ENCODE assay signal across 12 mouse cellular contexts in the genomic region with DNA sequence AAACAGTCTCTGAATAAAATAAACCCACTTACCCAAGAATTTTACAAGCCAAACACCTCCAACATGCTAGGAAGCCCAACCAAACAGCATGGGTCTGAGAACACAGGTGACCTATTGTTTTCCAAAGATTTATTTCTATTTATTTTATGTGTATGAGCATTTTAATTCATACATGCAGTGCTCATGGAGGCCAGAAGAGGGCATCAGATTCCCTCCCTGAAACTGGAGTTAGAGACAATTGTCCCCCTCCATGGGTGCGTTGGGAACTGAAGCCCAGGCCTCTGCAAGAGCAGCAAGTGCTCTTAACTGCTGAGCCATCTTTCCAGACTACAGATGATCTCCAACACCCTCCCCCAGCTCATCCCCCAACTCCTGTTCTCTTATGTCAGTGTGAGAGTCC. TPM values are rescaled to one million over a fixed set of nuclear protein-coding genes. Genes with fewer than 3 reads are reported as not detected.
DNase-seq lines count a peak whose midpoint lies in the region; ATAC-seq and TF ChIP-seq lines count a peak whose summit lies in the region.
"Had no signal": no experiment of that assay in that cellular context is flagged by ENCODE, and none has a peak within 500 bp of the region (broad histone marks: within the 10 kb centered on the region; RNA-seq: fewer than 3 reads in every experiment).

No protein-coding gene starts in this region.

- H3K4me2 ChIP-seq in lung, embryonic 14.5 days = no peak overlapping the region
- H3K4me2 ChIP-seq in intestine, embryonic 16.5 days (ENCODE audit: low read depth, low read length) = no peak overlapping the region
- H3K4me2 ChIP-seq: hindbrain, embryonic 14.5 days; neural tube, embryonic 12.5 days had no signal

- 83% methylated on average over 1 of the region's 1 CpGs for WGBS in heart, adult 2 months
- WGBS in lung, embryonic 14.5 days = 87% methylated on average over 1 of the region's 1 CpGs
- WGBS in intestine, embryonic 16.5 days = 91% methylated on average over 1 of the region's 1 CpGs

- no peaks in the 10 kb centered on the region for H3K79me2 ChIP-seq in heart, adult 2 months (replicated peaks; ENCODE audit: control insufficient read depth, insufficient read depth, low read length)

- no peak for TF ChIP-seq EP300 in heart, adult 2 months (IDR thresholded peaks at IDR 0.05; ENCODE audit: insufficient read depth, low read depth, low read length)

- no peak for TF ChIP-seq POLR2A in heart, adult 2 months (IDR thresholded peaks at IDR 0.05; ENCODE audit: insufficient read depth, low read depth, low read length)

- DNase-seq in heart, adult 2 months = no peak
- no peak for DNase-seq in heart, postnatal 14 days
- DNase-seq in lung, embryonic 14.5 days = no peak
- DNase-seq in lung, postnatal 10 days = no peak
- peak; percentile 22 to 29 for DNase-seq in thymus, postnatal 36 days
- DNase-seq in frontal cortex, postnatal 14 days (ENCODE audit: low spot score in 2 of 2) = no peak
- DNase-seq in adrenal gland, postnatal 4 days (ENCODE audit: low spot score in 2 of 2) = no peak
- DNase-seq: kidney, postnatal 25 days had no signal

- no peaks in the 10 kb centered on the region for H3K27me3 ChIP-seq in heart, adult 2 months (ENCODE audit: control insufficient read depth, insufficient read depth, low read length)
- H3K27me3 ChIP-seq in lung, embryonic 14.5 days (ENCODE audit: insufficient read depth, low read length) = no peaks in the 10 kb centered on the region
- H3K27me3 ChIP-seq in intestine, embryonic 16.5 days (replicated peaks; ENCODE audit: control insufficient read depth, insufficient read depth, low read length) = no peaks in the 10 kb centered on the region
- H3K27me3 ChIP-seq: neural tube, embryonic 12.5 days had no signal

- intact Hi-C loops in heart, adult 2 months (cut with DNase I) = loop anchor here (1.0 kb wide), 1 partner anchor 69 kb away; no protein-coding TSS in a partner anchor
- intact Hi-C loops in heart, postnatal 14 days (cut with DNase I) = loop anchor here (2.0 kb wide), 1 partner anchor 67 kb away; a partner anchor contains a TSS

- peaks cover 12% of the 10 kb centered on the region for H3K4me1 ChIP-seq in heart, adult 2 months (ENCODE audit: control insufficient read depth, insufficient read depth, low read length)
- H3K4me1 ChIP-seq in lung, embryonic 14.5 days (ENCODE audit: insufficient read depth) = peaks cover 16% of the 10 kb centered on the region; the same call in 1 of the 2 replicates
- H3K4me1 ChIP-seq in intestine, embryonic 16.5 days (ENCODE audit: control insufficient read depth, insufficient read depth, low read length) = peaks cover 6% of the 10 kb centered on the region
- H3K4me1 ChIP-seq: neural tube, embryonic 12.5 days had no signal

- H3K9ac ChIP-seq in heart, adult 2 months (ENCODE audit: low read depth, low read length) = no peak overlapping the region
- H3K9ac ChIP-seq in lung, embryonic 14.5 days = no peak overlapping the region
- H3K9ac ChIP-seq in intestine, embryonic 16.5 days (ENCODE audit: low read depth, low read length) = no peak overlapping the region
- H3K9ac ChIP-seq: hindbrain, embryonic 14.5 days; neural tube, embryonic 12.5 days had no signal

- ATAC-seq in lung, embryonic 14.5 days (ENCODE audit: insufficient read depth) = no peak
- no peak for ATAC-seq in intestine, embryonic 16.5 days

- TF ChIP-seq CTCF in heart, adult 2 months (IDR thresholded peaks at IDR 0.05) = peak; percentile 61
- TF ChIP-seq CTCF in lung, embryonic 14.5 days (IDR thresholded peaks at IDR 0.05; ENCODE audit: low read depth) = peak; percentile 39

- no peak overlapping the region for H3K4me3 ChIP-seq in heart, adult 2 months
- no peak overlapping the region for H3K4me3 ChIP-seq in lung, embryonic 14.5 days (ENCODE audit: low read depth, low read length)
- no peak overlapping the region for H3K4me3 ChIP-seq in intestine, embryonic 16.5 days (ENCODE audit: low read length)
- H3K4me3 ChIP-seq: megakaryocyte, embryonic 14.5 days; neural tube, embryonic 12.5 days had no signal

- H3K27ac ChIP-seq in heart, adult 2 months = no peak overlapping the region; the same call in 1 of the 2 replicates
- H3K27ac ChIP-seq in lung, embryonic 14.5 days (ENCODE audit: low read depth) = no peak overlapping the region
- H3K27ac ChIP-seq in intestine, embryonic 16.5 days (ENCODE audit: low read length) = peak overlapping the region; percentile 79; the same call in 1 of the 2 replicates
- H3K27ac ChIP-seq: hindbrain, embryonic 14.5 days; neural tube, embryonic 12.5 days had no signal

- H3K36me3 ChIP-seq in heart, adult 2 months (ENCODE audit: control insufficient read depth, insufficient read depth, low read length) = no peaks in the 10 kb centered on the region
- H3K36me3 ChIP-seq in lung, embryonic 14.5 days (ENCODE audit: insufficient read depth) = no peaks in the 10 kb centered on the region
- no peaks in the 10 kb centered on the region for H3K36me3 ChIP-seq in intestine, embryonic 16.5 days (ENCODE audit: control insufficient read depth, insufficient read depth, low read length)
- H3K36me3 ChIP-seq: neural tube, embryonic 12.5 days had no signal

- no peaks in the 10 kb centered on the region for H3K9me3 ChIP-seq in lung, embryonic 14.5 days (ENCODE audit: low read depth, low read length)
- no peaks in the 10 kb centered on the region for H3K9me3 ChIP-seq in intestine, embryonic 16.5 days (ENCODE audit: control insufficient read depth, low read length)
- H3K9me3 ChIP-seq: neural tube, embryonic 12.5 days had no signal

RNA-seq across cellular contexts. Expression of a gene that starts 57.9 kb away (rescaled TPM):
- 1 to 10 TPM; 3.0 to 5.7 TPM for total RNA-seq in heart, adult 2 months (2021)
- polyA plus RNA-seq in heart, adult 2 months (2012; rRNA removed) = 9.1 and 12.6 TPM in 2 replicates
- 1 to 10 TPM; 4.3 to 5.0 TPM for total RNA-seq in heart, postnatal 14 days (2021)
- polyA plus RNA-seq in lung, embryonic 14.5 days (2014; fragmentation: Nextera tagmentation; extraction: Ambion mirVana) = 3.7 and 3.8 TPM in 2 replicates
- polyA plus RNA-seq in intestine, embryonic 16.5 days (2015; fragmentation: Nextera tagmentation; extraction: Ambion mirVana) = 6.4 and 6.6 TPM in 2 replicates
- 1 to 10 TPM; 6.5 to 8.3 TPM for total RNA-seq in adrenal gland, postnatal 4 days (2021)

Comparison
In these comparisons a context has a peak if more than half of its experiments do, and no peak if none do; other contexts are left out.
1. DNase-seq: peak in thymus, postnatal 36 days (2 of 2); none in heart, adult 2 months (0 of 2), heart, postnatal 14 days (0 of 2), lung, embryonic 14.5 days (single experiment), lung, postnatal 10 days (single experiment), frontal cortex, postnatal 14 days (0 of 2) and adrenal gland, postnatal 4 days (0 of 2).